Mouse (Mus musculus) cortical plate, adult 2 months (tissue): ENCODE results near the gene Jazf1.

ENCODE experiments used
- CTCF ChIP-seq: fragments of 200-500 bp; IDR thresholded peaks from 2 replicates; pipeline ENCODE4 v1.5.1; 2011; ENCODE audit warnings: mild to moderate bottlenecking, control low read depth, low read length; ENCODE audit not compliant: insufficient read depth; ENCODE audit errors: extremely low read depth
- POLR2A ChIP-seq: fragments of 200-500 bp; IDR thresholded peaks from 2 replicates; pipeline ENCODE4 v1.6.1; 2011; ENCODE audit warnings: mild to moderate bottlenecking, low read length, control low read depth; ENCODE audit not compliant: insufficient read depth; ENCODE audit errors: extremely low read depth

- TF ChIP-seq CTCF, result no peak
- no peak for TF ChIP-seq POLR2A
Measured at GRCm38 (mm10) chr6:52790316-52790715, 278.1 kb downstream of the Jazf1 start.
